Mouse (Mus musculus) testis, adult 2 months (tissue): ENCODE measurements around the gene Dleu7.

Experiments
- CTCF ChIP-seq: fragments of 200-500 bp; IDR thresholded peaks from 2 replicates; pipeline ENCODE4 v1.5.1; 2012; ENCODE audit warnings: low read depth, mild to moderate bottlenecking, inconsistent platforms, low read length, moderate library complexity; ENCODE audit not compliant: control insufficient read depth, insufficient read depth, insufficient replicate concordance
- POLR2A ChIP-seq: fragments of 200-500 bp; IDR thresholded peaks from 2 replicates; pipeline ENCODE4 v1.6.1; 2012; ENCODE audit warnings: low read depth, mild to moderate bottlenecking, inconsistent platforms, low read length, moderate library complexity; ENCODE audit not compliant: control insufficient read depth

DNA sequence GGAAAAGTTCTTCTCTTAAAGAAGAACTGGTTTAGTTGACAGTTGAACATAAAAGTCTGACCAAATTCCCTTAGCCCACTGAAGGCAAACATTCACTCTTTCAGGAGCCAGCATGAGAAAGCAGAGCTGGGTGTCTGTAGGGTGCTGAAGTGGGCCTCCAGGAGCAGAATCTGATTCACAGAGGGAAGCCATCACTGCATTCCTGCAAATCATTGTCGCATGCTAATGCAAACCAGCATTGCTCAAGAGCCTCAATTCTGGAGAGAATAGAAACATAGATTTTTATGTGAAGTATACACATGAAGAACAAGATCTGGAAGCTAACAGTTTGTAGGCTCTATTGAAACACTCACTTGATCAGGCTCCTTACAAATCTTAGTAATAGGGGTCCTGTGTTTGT lies 57.6 kb downstream of the Dleu7 start:
- TF ChIP-seq CTCF (no peak), POLR2A (no peak)
